Mouse (Mus musculus): ENCODE results near the gene Ano10. TPM values are rescaled to one million over a fixed set of nuclear protein-coding genes. Genes with fewer than 3 reads are reported as not detected.

Ano10 gene
- polyA plus RNA-seq, 1 experiment = 80.3 TPM

GRCm38 (mm10) chr9:122230701-122231100, 63.5 kb downstream of the Ano10 start:
- Histone ChIP-seq H3K27ac (ENCODE audit: insufficient read depth, low read depth, low read length) (no peak overlapping the region), H3K27me3 (ENCODE audit: control insufficient read depth, insufficient read depth, low read length) (no peaks in the 10 kb centered on the region), H3K4me3 (ENCODE audit: low read depth, low read length) (no peak overlapping the region), H3K4me1 (ENCODE audit: control insufficient read depth, insufficient read depth, insufficient read length, low read length) (no peaks in the 10 kb centered on the region; the same call in 1 of the 2 replicates), H3K36me3 (ENCODE audit: control insufficient read depth, insufficient read depth, low read length) (no peaks in the 10 kb centered on the region; the same call in 1 of the 2 replicates)
- TF ChIP-seq CTCF (IDR thresholded peaks at IDR 0.05; ENCODE audit: extremely low read depth, insufficient read length, insufficient replicate concordance, low read depth, low read length) = no peak
- no peak for TF ChIP-seq POLR2A (IDR thresholded peaks at IDR 0.05; ENCODE audit: low read depth, low read length)
- 58% methylated on average over 4 of the region's 4 CpGs for WGBS

- H3K4me3 ChIP-seq (ENCODE audit: low read depth, low read length) = no peak overlapping the region
- TF ChIP-seq POLR2A (IDR thresholded peaks at IDR 0.05; ENCODE audit: low read depth, low read length) (no peak), CTCF (IDR thresholded peaks at IDR 0.05; ENCODE audit: extremely low read depth, insufficient read length, insufficient replicate concordance, low read depth, low read length) (no peak)
Measured at GRCm38 (mm10) chr9:122226419-122226818, 67.8 kb downstream of the Ano10 start.

GRCm38 (mm10) chr9:122225309-122225708, 68.9 kb downstream of the Ano10 start:
- no peaks in the 10 kb centered on the region for H3K27me3 ChIP-seq (ENCODE audit: control insufficient read depth, insufficient read depth, low read length)
- TF ChIP-seq CTCF (IDR thresholded peaks at IDR 0.05; ENCODE audit: extremely low read depth, insufficient read length, insufficient replicate concordance, low read depth, low read length) (peak; percentile 48; the same call in 1 of the 2 replicates), POLR2A (IDR thresholded peaks at IDR 0.05; ENCODE audit: low read depth, low read length) (no peak)
- no peak overlapping the region for H3K4me3 ChIP-seq (ENCODE audit: low read depth, low read length)
- H3K4me1 ChIP-seq (ENCODE audit: control insufficient read depth, insufficient read depth, insufficient read length, low read length) = no peaks in the 10 kb centered on the region
- no peaks in the 10 kb centered on the region for H3K36me3 ChIP-seq (ENCODE audit: control insufficient read depth, insufficient read depth, low read length)
- H3K27ac ChIP-seq (ENCODE audit: insufficient read depth, low read depth, low read length) = no peak overlapping the region
- 63% methylated on average over 7 of the region's 7 CpGs for WGBS

More at GRCm38 (mm10) chr9:122226419-122226818, 67.8 kb downstream of the Ano10 start:
- 87% methylated on average over 4 of the region's 4 CpGs for WGBS
- Histone ChIP-seq H3K36me3 (ENCODE audit: control insufficient read depth, insufficient read depth, low read length) (no peaks in the 10 kb centered on the region; the same call in 1 of the 2 replicates), H3K27ac (ENCODE audit: insufficient read depth, low read depth, low read length) (no peak overlapping the region), H3K27me3 (ENCODE audit: control insufficient read depth, insufficient read depth, low read length) (no peaks in the 10 kb centered on the region), H3K4me1 (ENCODE audit: control insufficient read depth, insufficient read depth, insufficient read length, low read length) (no peaks in the 10 kb centered on the region)

GRCm38 (mm10) chr9:122223005-122223404, 71.2 kb downstream of the Ano10 start:
- Histone ChIP-seq H3K4me1 (ENCODE audit: control insufficient read depth, insufficient read depth, insufficient read length, low read length) (no peaks in the 10 kb centered on the region), H3K4me3 (ENCODE audit: low read depth, low read length) (no peak overlapping the region), H3K27me3 (ENCODE audit: control insufficient read depth, insufficient read depth, low read length) (no peaks in the 10 kb centered on the region), H3K36me3 (ENCODE audit: control insufficient read depth, insufficient read depth, low read length) (no peaks in the 10 kb centered on the region), H3K27ac (ENCODE audit: insufficient read depth, low read depth, low read length) (no peak overlapping the region)
- WGBS = 85% methylated on average over 8 of the region's 8 CpGs
- TF ChIP-seq POLR2A (IDR thresholded peaks at IDR 0.05; ENCODE audit: low read depth, low read length) = no peak
- no peak for TF ChIP-seq CTCF (IDR thresholded peaks at IDR 0.05; ENCODE audit: extremely low read depth, insufficient read length, insufficient replicate concordance, low read depth, low read length)

GRCm38 (mm10) chr9:122219934-122220333, 74.3 kb downstream of the Ano10 start:
- 83% methylated on average over 2 of the region's 2 CpGs for WGBS
- Histone ChIP-seq H3K36me3 (ENCODE audit: control insufficient read depth, insufficient read depth, low read length) (no peaks in the 10 kb centered on the region), H3K27ac (ENCODE audit: insufficient read depth, low read depth, low read length) (no peak overlapping the region), H3K4me1 (ENCODE audit: control insufficient read depth, insufficient read depth, insufficient read length, low read length) (no peaks in the 10 kb centered on the region), H3K4me3 (ENCODE audit: low read depth, low read length) (no peak overlapping the region), H3K27me3 (ENCODE audit: control insufficient read depth, insufficient read depth, low read length) (no peaks in the 10 kb centered on the region)
- TF ChIP-seq CTCF (IDR thresholded peaks at IDR 0.05; ENCODE audit: extremely low read depth, insufficient read length, insufficient replicate concordance, low read depth, low read length) = no peak
- TF ChIP-seq POLR2A (IDR thresholded peaks at IDR 0.05; ENCODE audit: low read depth, low read length) = no peak

- H3K36me3 ChIP-seq (ENCODE audit: control insufficient read depth, insufficient read depth, low read length) = no peaks in the 10 kb centered on the region
- H3K4me1 ChIP-seq (ENCODE audit: control insufficient read depth, insufficient read depth, insufficient read length, low read length) = no peaks in the 10 kb centered on the region
- H3K4me3 ChIP-seq (ENCODE audit: low read depth, low read length) = no peak overlapping the region
- H3K27ac ChIP-seq (ENCODE audit: insufficient read depth, low read depth, low read length) = no peak overlapping the region
- 84% methylated on average over 7 of the region's 7 CpGs for WGBS
- no peak for TF ChIP-seq POLR2A (IDR thresholded peaks at IDR 0.05; ENCODE audit: low read depth, low read length)
- no peak for TF ChIP-seq CTCF (IDR thresholded peaks at IDR 0.05; ENCODE audit: extremely low read depth, insufficient read length, insufficient replicate concordance, low read depth, low read length)
- H3K27me3 ChIP-seq (ENCODE audit: control insufficient read depth, insufficient read depth, low read length) = no peaks in the 10 kb centered on the region
Measured at GRCm38 (mm10) chr9:122216945-122217529, 77.2 kb downstream of the Ano10 start.

- TF ChIP-seq CTCF (IDR thresholded peaks at IDR 0.05; ENCODE audit: extremely low read depth, insufficient read length, insufficient replicate concordance, low read depth, low read length) (no peak), POLR2A (IDR thresholded peaks at IDR 0.05; ENCODE audit: low read depth, low read length) (no peak)
- Histone ChIP-seq H3K4me3 (ENCODE audit: low read depth, low read length) (no peak overlapping the region), H3K4me1 (ENCODE audit: control insufficient read depth, insufficient read depth, insufficient read length, low read length) (no peaks in the 10 kb centered on the region), H3K36me3 (ENCODE audit: control insufficient read depth, insufficient read depth, low read length) (no peaks in the 10 kb centered on the region), H3K27ac (ENCODE audit: insufficient read depth, low read depth, low read length) (no peak overlapping the region), H3K27me3 (ENCODE audit: control insufficient read depth, insufficient read depth, low read length) (no peaks in the 10 kb centered on the region)
Measured at GRCm38 (mm10) chr9:122215118-122215517, 79.1 kb downstream of the Ano10 start.

All from small intestine, adult 2 months (tissue).